ENCODE assay signal across 11 mouse cellular contexts in the genomic region with DNA sequence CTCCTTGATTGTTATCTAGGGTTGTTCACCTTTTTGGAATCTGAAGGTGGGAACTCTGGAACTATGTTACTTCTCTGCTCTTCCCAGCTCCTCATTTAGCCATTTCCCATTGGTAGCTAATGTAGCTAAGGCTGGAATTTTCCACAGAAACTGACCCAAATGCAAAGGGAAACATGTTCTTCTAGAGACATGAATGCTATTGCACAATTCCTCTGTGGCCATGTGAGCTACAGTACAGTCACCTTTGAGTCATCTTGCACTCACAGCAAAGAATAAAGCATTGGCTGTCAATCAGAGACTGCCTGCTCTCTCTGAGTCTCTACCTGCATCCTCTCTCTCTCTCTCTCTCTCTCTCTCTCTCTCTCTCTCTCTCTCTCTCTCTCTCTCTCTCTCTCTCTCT.
"Had no signal": no experiment of that assay in that cellular context is flagged by ENCODE, and none has a peak within 500 bp of the region (broad histone marks: within the 10 kb centered on the region; RNA-seq: fewer than 3 reads in every experiment).

No protein-coding gene starts in this region.

- DNase-seq: kidney, postnatal 10 days; kidney, postnatal 4 days; liver; lung, adult 18-20 months; lung, postnatal 10 days; lung, postnatal 36 days; right cerebral cortex, postnatal 25 days; spleen, adult 18-20 months; thymus, adult 18-20 months; thymus, postnatal 14 days; thymus, postnatal 4 days had no signal
